Mouse (Mus musculus) kidney, adult 9 months (tissue): ENCODE results near the gene Pank1.

Experiments used
- DNase-seq: peaks from one replicate; pipeline ENCODE4 v3.0.0; 2022

The Pank1 gene

DNA sequence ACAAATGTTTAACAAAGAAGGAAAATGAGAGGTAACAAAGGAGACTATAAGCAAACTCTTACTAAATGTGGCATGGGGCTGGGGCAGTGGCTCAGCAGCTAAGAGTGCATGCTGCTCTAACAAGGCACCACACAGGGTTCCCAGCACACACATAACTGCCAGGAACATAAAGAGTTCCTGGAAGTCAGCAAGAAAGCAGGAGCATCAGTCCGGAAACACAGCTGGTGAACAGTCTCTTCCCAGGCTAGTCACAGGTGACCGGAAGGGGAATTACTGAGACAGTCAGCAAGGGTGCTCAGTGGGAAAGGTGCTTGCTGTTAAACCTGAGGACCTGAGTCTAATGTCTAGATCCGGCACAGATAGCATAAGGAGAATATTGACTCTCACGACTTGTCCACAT lies 63.9 kb downstream of the Pank1 start:
- no peak for DNase-seq

DNA sequence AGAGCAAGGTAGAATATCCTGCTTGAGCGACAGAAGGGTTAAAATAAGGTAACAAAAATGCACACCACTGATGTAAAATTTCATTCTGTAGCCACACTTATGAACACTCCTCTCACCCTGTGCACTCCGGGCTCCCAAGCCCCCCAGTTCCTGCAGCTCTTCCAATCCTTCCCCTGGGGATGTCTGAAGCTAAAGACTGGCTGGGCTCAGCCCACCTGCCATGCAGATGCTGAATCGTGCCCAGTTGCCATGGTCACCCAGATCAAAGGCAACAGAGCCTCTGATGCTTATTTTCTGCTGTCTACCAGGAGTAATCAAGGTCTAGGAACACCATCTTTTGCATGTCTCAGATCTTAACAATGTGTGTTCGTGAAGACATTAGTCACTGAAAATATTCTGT lies 64.6 kb downstream of the Pank1 start:
- DNase-seq = no peak

DNA sequence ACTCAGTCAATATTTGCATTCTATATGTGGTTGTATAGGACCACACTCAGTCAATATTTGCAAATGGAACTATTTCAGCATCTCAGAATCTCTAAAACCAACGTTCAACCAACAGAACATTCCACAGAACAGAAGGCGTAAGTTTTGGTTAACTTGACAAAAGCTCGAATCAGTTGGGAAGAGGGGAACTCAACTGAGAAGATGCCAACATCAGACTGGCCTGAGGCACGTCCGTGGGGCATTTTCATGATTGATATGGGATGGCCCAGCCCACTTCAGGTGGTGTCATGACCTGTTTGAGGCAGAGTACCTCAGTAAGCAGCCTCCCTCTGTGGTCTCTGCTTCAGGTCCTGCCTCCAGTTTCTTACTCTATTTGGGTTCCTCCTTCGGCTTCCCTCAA lies 65.3 kb downstream of the Pank1 start:
- DNase-seq = no peak

DNA sequence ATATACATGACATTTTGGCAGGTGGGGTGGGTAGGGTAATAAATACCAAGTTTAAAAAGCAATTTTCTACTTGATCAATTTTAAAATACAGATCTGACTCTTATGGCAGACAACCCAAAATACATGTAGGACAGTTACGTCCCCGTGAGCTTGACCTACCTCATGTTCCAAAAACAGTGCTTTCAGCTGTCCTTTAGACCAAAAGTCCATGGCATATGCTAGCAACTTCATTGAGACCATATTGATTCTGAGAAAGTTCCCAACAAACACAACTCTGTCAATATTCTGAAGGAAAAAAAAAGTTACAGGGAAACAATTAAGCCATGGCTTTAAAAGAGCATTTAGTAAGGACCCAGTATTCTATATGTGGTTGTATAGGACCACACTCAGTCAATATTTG lies 65.7 kb downstream of the Pank1 start:
- DNase-seq = no peak

DNA sequence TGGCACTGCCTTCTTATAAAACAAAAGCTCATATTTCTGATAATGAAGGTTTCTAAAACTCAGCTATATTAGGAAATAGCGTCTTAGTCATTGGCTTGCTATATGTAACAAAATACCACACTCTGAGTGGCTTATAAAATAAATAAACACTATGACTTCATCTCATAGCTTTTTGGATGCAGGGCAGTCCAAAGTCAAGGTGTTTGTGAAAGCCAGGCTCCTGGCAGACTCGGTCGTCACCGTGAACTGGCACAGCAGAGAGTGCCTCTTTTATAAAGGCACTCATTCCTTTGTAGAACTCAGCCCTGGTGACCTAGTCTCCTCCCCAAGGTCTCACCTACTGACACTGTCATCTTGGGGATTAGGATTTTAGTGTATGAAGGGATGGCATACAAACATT lies 66.5 kb downstream of the Pank1 start:
- no peak for DNase-seq

DNA sequence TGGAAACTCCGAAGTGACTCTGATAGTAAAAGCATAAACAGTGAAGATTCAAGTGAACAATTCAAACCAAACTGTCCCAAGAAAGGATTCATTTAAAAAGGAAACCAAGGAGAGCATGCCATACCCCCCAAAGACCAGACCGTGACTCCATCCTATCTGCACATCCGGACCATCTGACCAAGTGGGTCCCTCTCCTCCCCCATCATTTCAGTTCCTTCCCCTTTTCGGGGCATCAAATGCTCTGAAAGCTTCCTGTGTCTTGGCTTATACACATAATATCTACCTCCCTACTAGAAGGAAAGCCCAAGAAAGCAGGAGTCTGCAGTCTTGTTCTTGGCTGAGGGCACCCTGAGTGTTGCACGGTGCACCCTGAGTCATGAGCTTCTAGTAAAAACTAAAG lies 72.1 kb downstream of the Pank1 start:
- no peak for DNase-seq

DNA sequence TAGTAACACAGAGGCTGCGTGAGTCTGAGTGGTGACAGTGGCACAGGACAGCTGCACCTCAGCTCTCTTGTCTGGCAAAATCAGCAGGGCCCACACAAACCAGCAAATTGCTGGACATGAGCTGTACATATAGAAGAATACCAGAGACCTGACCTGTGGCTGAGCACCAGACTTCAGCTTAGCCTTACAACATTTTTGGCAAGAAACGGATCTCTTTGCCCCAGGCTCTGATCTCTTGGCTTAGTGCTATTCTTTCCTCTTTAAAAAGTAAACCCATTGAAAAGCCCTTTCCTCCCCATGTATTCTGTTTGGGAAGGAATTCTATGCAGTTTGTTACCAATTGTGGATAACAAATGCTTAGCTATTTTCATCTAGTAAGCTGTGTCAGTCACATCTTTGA lies 74.2 kb downstream of the Pank1 start:
- DNase-seq = no peak

DNA sequence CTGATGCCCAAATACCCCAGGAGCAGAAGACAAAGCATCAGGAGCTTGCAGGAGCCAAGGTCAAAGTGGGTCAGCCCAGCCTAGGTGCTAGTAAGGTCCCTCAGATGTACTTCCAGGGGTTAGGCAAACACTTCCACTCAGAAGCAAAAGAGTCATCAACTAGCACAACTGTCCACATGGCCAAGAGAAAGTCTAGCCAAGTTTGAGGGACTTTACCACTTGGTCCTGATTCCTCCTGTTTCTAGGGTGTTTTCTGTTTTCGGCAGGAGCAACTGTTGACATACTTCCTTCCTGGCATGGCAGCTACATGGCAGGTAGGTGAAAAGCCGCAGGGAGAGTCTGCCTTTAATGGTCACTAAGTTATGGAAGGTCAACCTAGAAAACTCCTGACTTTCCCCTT lies 74.7 kb downstream of the Pank1 start:
- no peak for DNase-seq

DNA sequence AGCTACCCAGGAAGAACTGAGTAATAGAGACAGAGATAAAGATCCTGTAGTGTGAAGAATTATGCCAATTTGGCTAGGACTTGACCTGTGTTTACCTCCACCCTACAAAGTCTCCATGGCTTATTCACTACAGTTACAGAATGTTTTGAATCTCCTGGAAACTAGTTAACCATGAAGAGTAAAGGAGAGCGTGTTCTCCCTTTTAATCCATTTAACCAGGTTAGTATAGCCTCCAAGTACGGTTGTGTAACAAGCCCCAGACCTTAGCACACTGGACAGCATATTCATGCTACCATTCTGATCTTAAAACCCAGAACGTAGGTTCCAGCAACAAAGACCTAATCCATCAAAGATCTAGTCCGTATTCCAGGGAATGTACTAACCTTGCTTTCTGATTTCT lies 75.9 kb downstream of the Pank1 start:
- DNase-seq = peak; percentile 66

DNA sequence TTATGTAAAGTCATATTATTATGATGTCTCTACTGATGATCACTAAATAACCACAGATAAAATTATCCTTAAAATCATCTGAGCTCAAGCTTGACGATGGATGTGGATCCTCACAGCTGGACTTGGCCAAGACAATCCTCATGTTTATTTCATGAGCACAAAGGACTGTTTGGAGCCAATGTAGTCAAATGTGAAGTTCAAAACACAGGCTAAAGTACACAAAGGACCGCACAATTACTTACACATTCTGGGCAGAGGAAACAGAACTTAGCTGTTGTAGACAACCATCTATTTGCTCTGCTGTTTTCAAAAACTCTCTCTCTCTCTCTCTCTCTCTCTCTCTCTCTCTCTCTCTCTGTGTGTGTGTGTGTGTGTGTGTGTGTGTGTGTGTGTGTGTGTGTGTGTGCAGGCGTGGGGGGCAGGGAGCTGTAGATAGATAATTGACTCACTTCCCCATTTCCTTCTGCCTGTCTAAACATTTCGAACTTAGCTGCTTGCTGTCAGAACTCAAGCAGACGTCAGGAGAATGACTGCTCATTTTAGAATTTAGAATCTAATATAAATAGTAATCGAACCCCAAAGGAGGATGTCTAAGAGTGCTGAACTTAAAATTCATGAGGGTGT lies 79.5 kb downstream of the Pank1 start:
- DNase-seq = peak; percentile 64

DNA sequence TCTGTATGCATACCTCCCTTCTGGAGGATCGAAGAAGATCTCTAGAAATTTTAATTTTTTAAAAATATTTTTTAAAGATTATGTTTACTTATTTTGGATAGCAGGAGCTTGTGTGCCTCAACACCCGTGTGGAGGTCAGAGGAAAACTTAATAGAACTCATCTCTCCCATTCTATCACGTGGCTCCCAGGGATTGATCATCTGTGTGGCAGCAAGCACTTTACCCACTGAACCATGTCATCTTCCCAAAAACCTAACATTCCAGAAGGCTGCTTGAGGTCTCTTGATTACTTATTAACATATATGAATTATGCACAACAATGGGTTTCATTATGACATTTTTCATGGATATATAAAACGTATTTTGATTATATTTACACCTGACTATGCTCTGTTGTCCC lies 82.9 kb downstream of the Pank1 start:
- DNase-seq = peak; percentile 63

DNA sequence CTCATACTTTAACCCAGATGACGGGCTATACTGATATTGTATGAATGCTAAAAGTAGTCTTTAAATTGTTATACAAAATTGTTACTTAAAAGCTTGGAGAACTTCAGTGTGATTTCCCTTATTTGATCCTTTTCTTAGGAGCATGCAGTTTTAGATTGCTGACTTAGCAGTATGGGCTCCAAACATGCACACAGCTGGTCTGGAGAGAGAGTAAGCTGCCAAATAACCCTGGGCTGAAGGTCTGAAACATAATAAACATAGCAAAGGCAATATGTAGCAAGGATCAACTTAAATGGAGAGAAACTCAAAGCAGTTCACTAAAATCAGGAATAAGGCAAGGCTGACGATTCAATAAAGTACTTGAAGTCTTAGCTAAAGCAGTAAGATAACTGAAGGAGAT lies 96.8 kb downstream of the Pank1 start:
- DNase-seq = no peak

DNA sequence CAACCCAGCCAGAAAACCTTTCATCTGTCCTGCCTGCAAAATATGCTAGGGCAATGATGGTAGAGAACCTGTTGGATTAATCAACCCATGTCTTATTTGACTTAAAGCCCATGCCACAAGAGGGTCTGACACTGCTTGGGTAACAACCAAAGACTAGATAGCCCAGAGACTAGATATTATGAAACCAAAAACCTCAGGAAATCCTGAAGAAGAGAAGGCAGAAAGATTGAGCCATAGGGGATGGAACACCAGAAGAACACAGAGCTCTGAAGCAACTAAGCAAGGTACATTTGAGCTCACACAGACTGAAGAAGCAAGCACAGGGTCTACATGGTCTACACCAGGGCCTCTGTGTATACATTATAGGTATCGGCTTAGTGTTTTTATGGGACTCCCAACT lies 100.3 kb downstream of the Pank1 start:
- no peak for DNase-seq

DNA sequence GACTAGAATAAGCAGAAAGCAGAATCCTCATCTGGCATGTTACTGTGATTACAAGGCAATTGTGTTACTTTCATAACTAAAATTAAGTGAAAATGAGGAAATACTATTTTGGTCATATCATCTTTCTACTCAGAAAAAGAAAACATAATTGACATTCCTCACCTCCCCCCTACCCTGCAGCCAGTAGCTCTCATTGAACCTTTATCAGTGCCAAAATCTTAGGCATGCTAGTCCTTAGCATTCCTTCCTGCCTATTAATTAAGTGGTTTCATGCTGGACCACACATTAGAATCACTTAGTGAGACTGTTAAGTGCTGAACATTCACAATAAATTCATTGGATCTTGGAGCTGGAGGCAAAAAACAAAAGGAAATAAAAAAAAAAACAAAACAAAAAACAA lies 101.2 kb downstream of the Pank1 start:
- DNase-seq = peak; percentile 52

DNA sequence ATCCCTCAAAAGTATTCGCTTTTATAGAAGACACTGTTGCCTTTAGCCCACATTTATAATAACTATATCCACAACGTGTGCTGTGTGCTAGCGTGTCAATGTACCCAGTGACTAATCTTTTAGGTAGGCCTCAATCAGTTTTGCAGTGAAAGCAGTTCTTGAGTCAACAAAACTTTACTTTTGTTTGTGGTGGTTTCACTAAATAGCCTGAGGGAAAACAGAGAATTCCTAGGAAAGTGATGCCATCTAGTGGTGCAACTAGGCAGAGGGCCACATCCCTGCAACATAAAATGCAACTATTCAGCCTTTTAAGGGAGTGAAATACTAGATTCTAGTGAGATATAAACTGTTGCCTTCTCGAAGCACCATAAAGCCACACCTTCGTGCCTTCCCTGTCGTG lies 106.5 kb downstream of the Pank1 start:
- DNase-seq = peak; percentile 90

DNA sequence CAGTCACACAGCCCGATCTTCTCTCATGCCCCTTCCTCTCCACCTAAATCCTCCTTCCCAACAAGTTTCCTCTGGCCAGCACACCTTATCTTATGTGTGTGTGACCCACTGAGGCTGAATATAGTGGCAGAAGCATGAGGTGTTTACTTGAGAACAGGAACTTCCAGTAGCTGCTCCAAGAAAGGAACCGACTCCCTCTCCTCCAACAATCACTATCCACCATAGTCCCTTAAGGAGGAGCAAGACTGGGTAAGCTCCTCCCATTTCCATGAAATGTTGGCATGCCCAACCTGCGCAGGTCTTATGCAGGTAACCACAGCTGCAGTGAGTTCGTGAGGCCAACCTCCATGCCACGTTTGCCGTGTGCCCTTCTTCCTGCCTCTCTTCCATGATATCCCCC lies 108.5 kb downstream of the Pank1 start:
- no peak for DNase-seq

DNA sequence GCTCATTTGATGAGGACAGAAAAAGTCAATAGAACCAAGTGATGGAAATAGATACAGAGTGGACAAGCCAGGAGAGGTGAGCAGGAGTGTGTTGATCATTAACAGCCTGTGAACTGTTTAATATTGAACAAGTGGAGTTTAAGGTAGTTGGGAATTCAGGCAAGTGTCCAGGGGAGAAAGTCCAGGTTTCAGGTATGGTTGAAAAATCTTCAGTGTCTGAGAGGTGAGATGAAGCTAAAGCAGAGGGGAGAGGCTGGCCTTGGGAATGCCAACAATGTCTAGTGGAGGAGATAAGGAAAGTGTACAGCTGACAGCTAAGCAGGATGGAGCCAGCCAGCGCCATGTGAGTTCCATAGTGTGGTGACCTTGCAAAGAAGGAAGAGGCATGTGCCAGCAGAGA lies 120.5 kb downstream of the Pank1 start:
- peak; percentile 95 for DNase-seq
